8 mouse cellular contexts compared by ENCODE assay signal in the genomic region with DNA sequence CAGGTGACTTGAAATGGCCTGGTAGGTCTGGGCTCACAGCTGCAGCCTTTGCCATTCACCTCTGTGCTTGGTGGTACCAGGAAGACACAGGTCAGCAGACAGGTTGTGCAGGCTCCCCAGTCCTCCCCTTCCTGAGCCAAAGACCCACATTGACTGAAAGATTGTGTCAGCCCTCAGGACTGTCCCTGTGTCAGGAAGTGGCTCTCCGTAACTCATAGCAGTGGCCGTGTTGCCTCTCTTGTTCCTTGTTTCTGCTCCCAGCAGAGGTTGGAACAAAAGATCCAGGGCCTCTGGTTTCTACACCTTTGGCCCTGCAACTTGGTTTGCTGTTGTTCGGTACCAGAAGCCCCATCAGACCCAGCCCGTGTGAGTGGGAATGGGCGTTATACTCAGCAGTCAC. TPM values are rescaled to one million over a fixed set of nuclear protein-coding genes. Genes with fewer than 3 reads are reported as not detected.
A peak's percentile ranks its signal among the peaks of the same experiment; 100 is the strongest.
DNase-seq lines count a peak whose midpoint lies in the region; ATAC-seq and TF ChIP-seq lines count a peak whose summit lies in the region.

No protein-coding gene starts in this region.

- peaks cover 6% of the 10 kb centered on the region; the same call in 1 of the 2 replicates for H3K4me1 ChIP-seq in liver, embryonic 11.5 days (replicated peaks; ENCODE audit: control insufficient read depth, insufficient read depth, low read length)

- no peak for TF ChIP-seq CTCF in gastrocnemius, adult 2 months (IDR thresholded peaks at IDR 0.05)

- intact Hi-C loops in gastrocnemius, adult 2 months (cut with DNase I) = no loop called here

- H3K4me3 ChIP-seq in gastrocnemius, adult 2 months = peak overlapping the region; percentile 26
- H3K4me3 ChIP-seq in liver, embryonic 11.5 days (ENCODE audit: low read depth, low read length) = no peak overlapping the region

- no peaks in the 10 kb centered on the region for H3K36me3 ChIP-seq in liver, embryonic 11.5 days (ENCODE audit: control insufficient read depth, insufficient read depth, low read length)

- peak overlapping the region; percentile 74 for H3K27ac ChIP-seq in gastrocnemius, adult 2 months
- peak overlapping the region; percentile 49; the same call in 1 of the 2 replicates for H3K27ac ChIP-seq in liver, embryonic 11.5 days (ENCODE audit: low read depth, low read length)

- no peak for ATAC-seq in liver, embryonic 11.5 days (replicated peaks; ENCODE audit: low FRiP score)
- ATAC-seq in granulocyte monocyte progenitor cell, adult 5-6 weeks (replicated peaks; ENCODE audit: poor library complexity, severe bottlenecking) = peak; percentile 60
- ATAC-seq in megakaryocyte, adult 5-6 weeks (ENCODE audit: poor library complexity, severe bottlenecking) = peak; percentile 26; the same call in 1 of the 2 replicates
- ATAC-seq in CD4-positive, CD25-positive, alpha-beta regulatory T cell, adult 4 months = no peak

- 61% methylated on average over 5 of the region's 5 CpGs for WGBS in liver, embryonic 11.5 days

- H3K9ac ChIP-seq in liver, embryonic 11.5 days (ENCODE audit: low read depth, low read length) = 0 out of 2 replicates have a peak overlapping the region, but pooled peaks have one; percentile 5

- no peak for DNase-seq in gastrocnemius, adult 2 months
- DNase-seq in gastrocnemius, postnatal 10 days = no peak
- DNase-seq in liver, embryonic 11.5 days (ENCODE audit: low spot score) = no peak
- no peak for DNase-seq in liver
- DNase-seq in cerebellum, adult 9-10 months = no peak

- H3K4me2 ChIP-seq in liver, embryonic 11.5 days = no peak overlapping the region

- H3K9me3 ChIP-seq in liver, embryonic 11.5 days (ENCODE audit: control insufficient read depth, low read length) = no peaks in the 10 kb centered on the region

- H3K27me3 ChIP-seq in liver, embryonic 11.5 days (replicated peaks; ENCODE audit: control insufficient read depth, insufficient read depth, low read length) = no peaks in the 10 kb centered on the region

RNA-seq across cellular contexts. Expression of gene 4933415A04Rik, which starts 17.7 kb away (rescaled TPM):
- total RNA-seq in gastrocnemius, adult 2 months (2021) = not detected
- under 1 TPM; 0.26 to 0.45 TPM for total RNA-seq in gastrocnemius, postnatal 10 days (2021)
- polyA plus RNA-seq in liver, embryonic 11.5 days (2014; fragmentation: Nextera tagmentation; extraction: Ambion mirVana) = 2.1 and 2.7 TPM in 2 replicates
- total RNA-seq in granulocyte monocyte progenitor cell, adult 5-6 weeks (2014; fragmentation: Nextera tagmentation) = not detected in 2 replicates
- not detected in 2 replicates for total RNA-seq in granulocyte monocyte progenitor cell, adult 5-6 weeks (2017)
- total RNA-seq in megakaryocyte, adult 5-6 weeks (2015) = not detected in 2 replicates
- not detected in 2 replicates for total RNA-seq in megakaryocyte, adult 5-6 weeks (2017)
- not detected for polyA plus RNA-seq in CD4-positive, CD25-positive, alpha-beta regulatory T cell, adult 4 months (2017; shearing (Covaris generic))

RNA-seq across cellular contexts. Expression of gene Fabp6, which starts 32.2 kb away (rescaled TPM):
- total RNA-seq in gastrocnemius, adult 2 months (2021) = not detected
- not detected for total RNA-seq in gastrocnemius, postnatal 10 days (2021)
- not detected in 2 replicates for polyA plus RNA-seq in liver, embryonic 11.5 days (2014; fragmentation: Nextera tagmentation; extraction: Ambion mirVana)
- not detected in 2 replicates for total RNA-seq in granulocyte monocyte progenitor cell, adult 5-6 weeks (2014; fragmentation: Nextera tagmentation)
- not detected in 2 replicates for total RNA-seq in granulocyte monocyte progenitor cell, adult 5-6 weeks (2017)
- not detected in 2 replicates for total RNA-seq in megakaryocyte, adult 5-6 weeks (2015)
- total RNA-seq in megakaryocyte, adult 5-6 weeks (2017) = not detected in 2 replicates
- not detected for polyA plus RNA-seq in CD4-positive, CD25-positive, alpha-beta regulatory T cell, adult 4 months (2017; shearing (Covaris generic))

RNA-seq across cellular contexts. Expression of gene Ccnjl, which starts 40.6 kb away (rescaled TPM):
- total RNA-seq in gastrocnemius, adult 2 months (2021) = under 1 TPM in 1 of 2 experiments, not detected in 1; 0.33 TPM
- 1 to 10 TPM; 1.0 to 1.3 TPM for total RNA-seq in gastrocnemius, postnatal 10 days (2021)
- 11.8 and 12.7 TPM in 2 replicates for polyA plus RNA-seq in liver, embryonic 11.5 days (2014; fragmentation: Nextera tagmentation; extraction: Ambion mirVana)
- total RNA-seq in granulocyte monocyte progenitor cell, adult 5-6 weeks (2014; fragmentation: Nextera tagmentation) = 1.9 TPM in 1 of 2 replicates, not detected in the other
- total RNA-seq in granulocyte monocyte progenitor cell, adult 5-6 weeks (2017) = not detected in 2 replicates
- not detected in 2 replicates for total RNA-seq in megakaryocyte, adult 5-6 weeks (2015)
- not detected in 2 replicates for total RNA-seq in megakaryocyte, adult 5-6 weeks (2017)
- under 1 TPM in 1 of 2 experiments, not detected in 1; 0.24 TPM for polyA plus RNA-seq in CD4-positive, CD25-positive, alpha-beta regulatory T cell, adult 4 months (2017; shearing (Covaris generic))

Comparison
In these comparisons a context has a peak if more than half of its experiments do, and no peak if none do; other contexts are left out.
1. ATAC-seq: peak in granulocyte monocyte progenitor cell, adult 5-6 weeks (single experiment) and megakaryocyte, adult 5-6 weeks (single experiment); none in liver, embryonic 11.5 days (single experiment) and CD4-positive, CD25-positive, alpha-beta regulatory T cell, adult 4 months (single experiment).